Mouse (Mus musculus) erythroblast, embryonic 14.5 days (primary cell): ENCODE data around the gene Ahcyl1.

Experiments
- GATA1 ChIP-seq: IDR thresholded peaks from 2 replicates; pipeline ENCODE4 v1.6.1; 2012; ENCODE audit warnings: low read length, inconsistent platforms, mixed read lengths
- TAL1 ChIP-seq: IDR thresholded peaks from 3 replicates; pipeline ENCODE4 v1.6.1; 2012; ENCODE audit warnings: low read length, inconsistent platforms, mixed read lengths

GRCm38 (mm10) chr3:107738620-107739019, 42.3 kb upstream of the Ahcyl1 start:
- no peak for TF ChIP-seq GATA1
- no peak for TF ChIP-seq TAL1
